Mouse (Mus musculus) ES-Bruce4 (cell line): Measurements from ENCODE around the gene Gm17409. TPM values are rescaled to one million over a fixed set of nuclear protein-coding genes. Genes with fewer than 3 reads are reported as not detected.

Experiments used
- H3K27ac ChIP-seq: 2 replicates; pipeline ENCODE4 v1.5.1; 2012; ENCODE audit warnings: low read length, inconsistent platforms; ENCODE audit not compliant: insufficient read depth
- H3K27me3 ChIP-seq: 2 replicates; pipeline ENCODE4 v1.6.1; 2012; ENCODE audit warnings: mild to moderate bottlenecking, low read length, inconsistent platforms; ENCODE audit not compliant: control insufficient read depth, poor library complexity, insufficient read depth, severe bottlenecking
- H3K36me3 ChIP-seq: 2 replicates; pipeline ENCODE4 v1.6.1; 2012; ENCODE audit warnings: inconsistent platforms, mild to moderate bottlenecking, low read length, moderate library complexity; ENCODE audit not compliant: control insufficient read depth, poor library complexity, insufficient read depth, severe bottlenecking
- H3K4me1 ChIP-seq: one replicate; pipeline ENCODE4 v1.8.1; 2011; ENCODE audit warnings: low read length; ENCODE audit not compliant: control insufficient read depth, insufficient read depth
- H3K4me3 ChIP-seq: 2 replicates; pipeline ENCODE4 v1.5.1; 2011; ENCODE audit warnings: low read depth, mild to moderate bottlenecking, low read length
- H3K9ac ChIP-seq: 2 replicates; pipeline ENCODE4 v1.6.1; 2012; ENCODE audit warnings: low read depth, mild to moderate bottlenecking, inconsistent platforms; ENCODE audit not compliant: poor library complexity, severe bottlenecking
- H3K9me3 ChIP-seq: replicated peaks from 2 replicates; pipeline ENCODE4 v1.6.1; 2012; ENCODE audit warnings: mild to moderate bottlenecking, low read length, inconsistent platforms; ENCODE audit not compliant: control insufficient read depth, poor library complexity, insufficient read depth, severe bottlenecking
- CTCF ChIP-seq: IDR thresholded peaks from one replicate; pipeline ENCODE4 v1.8.1; 2011; ENCODE audit warnings: low read depth, low read length
- EP300 ChIP-seq: IDR thresholded peaks from 2 replicates; pipeline ENCODE4 v1.6.1; 2011; ENCODE audit warnings: low read depth, low read length; ENCODE audit not compliant: insufficient read depth
- POLR2A ChIP-seq: IDR thresholded peaks from one replicate; pipeline ENCODE4 v1.8.1; 2011; ENCODE audit warnings: low read length; ENCODE audit not compliant: insufficient read depth
- polyA plus RNA-seq: library from polyadenylated mRNA; stranded (reverse); fragments of >200 nt; gene quantifications from 2 replicates; pipeline ENCODE4 v1.2.4, GENCODE M21; 2011; ENCODE audit warnings: low read depth; ENCODE audit not compliant: missing spikeins, insufficient read depth, insufficient read length

The Gm17409 gene
- polyA plus RNA-seq, 1 experiment, result not detected

DNA sequence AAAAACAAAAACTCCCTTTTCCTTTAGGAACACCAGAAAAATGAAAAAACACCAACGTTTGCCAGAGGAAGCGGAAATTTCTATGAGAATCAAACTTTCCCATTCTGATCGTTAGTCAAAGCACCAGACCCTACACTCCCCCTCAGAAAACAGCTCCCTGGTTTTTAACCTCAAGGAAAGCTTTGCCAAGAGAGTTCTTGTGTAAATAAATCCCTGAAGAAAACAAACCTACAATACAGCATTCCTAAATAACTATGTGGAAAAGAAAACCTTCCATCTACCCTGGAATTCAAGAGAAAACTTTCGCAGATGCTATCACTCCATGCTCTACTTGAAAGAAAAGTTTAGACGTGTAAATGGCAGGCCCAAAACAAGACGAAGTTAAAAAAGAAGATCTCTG, 47.0 kb downstream of the Gm17409 start:
- H3K4me3 ChIP-seq, result no peak overlapping the region
- no peaks in the 10 kb centered on the region for H3K4me1 ChIP-seq
- H3K9me3 ChIP-seq, result no peaks in the 10 kb centered on the region
- TF ChIP-seq POLR2A, result no peak
- TF ChIP-seq CTCF, result no peak
- TF ChIP-seq EP300, result no peak
- H3K27ac ChIP-seq, result no peak overlapping the region
- no peak overlapping the region for H3K9ac ChIP-seq
- H3K27me3 ChIP-seq, result no peaks in the 10 kb centered on the region
- H3K36me3 ChIP-seq, result no peaks in the 10 kb centered on the region

DNA sequence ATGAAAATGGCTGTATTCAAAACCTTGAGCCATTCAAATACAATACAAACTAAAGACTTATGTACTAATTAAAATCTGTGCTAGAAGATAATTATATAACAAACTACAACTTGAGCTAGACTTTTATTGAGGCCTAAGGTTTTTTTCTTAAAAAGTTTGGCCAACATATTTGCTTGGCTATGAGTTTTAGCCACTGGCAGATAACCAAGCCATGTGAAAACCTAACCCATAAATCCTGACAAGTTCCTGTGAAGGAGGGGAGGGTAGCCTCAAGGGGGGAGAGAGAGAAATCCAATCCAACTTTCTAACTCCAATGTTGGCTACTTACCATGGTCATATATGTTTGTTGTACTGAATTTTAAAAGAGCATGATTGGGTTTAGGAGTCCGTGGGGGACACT, 48.6 kb downstream of the Gm17409 start:
- Histone ChIP-seq H3K27me3 (no peaks in the 10 kb centered on the region), H3K4me3 (no peak overlapping the region), H3K9me3 (no peaks in the 10 kb centered on the region), H3K27ac (no peak overlapping the region), H3K4me1 (no peaks in the 10 kb centered on the region), H3K9ac (no peak overlapping the region), H3K36me3 (no peaks in the 10 kb centered on the region)
- TF ChIP-seq EP300 (no peak), CTCF (no peak), POLR2A (no peak)

Other genes with a start within 250 kb of the Gm17409 start
- gene Acvr1c, start 112.2 kb upstream of the Gm17409 start, polyA plus RNA-seq, result not detected in 2 replicates
- 8.6 and 9.0 TPM in 2 replicates for gene Acvr1, start 97.0 kb downstream of the Gm17409 start, polyA plus RNA-seq
- gene Upp2, start 97.2 kb downstream of the Gm17409 start, polyA plus RNA-seq, result 1.4 TPM in 1 of 2 replicates, not detected in the other